Mouse (Mus musculus): ENCODE data around the gene Ankrd63. TPM values are rescaled to one million over a fixed set of nuclear protein-coding genes. Genes with fewer than 3 reads are reported as not detected.
"Not testable (repeated sequence)": the region's sequence is repeated elsewhere in the genome, so short reads cannot be mapped to it uniquely, and the experiment has no call there.

Gene Ankrd63
- polyA plus RNA-seq, 1 experiment from 2014 or later = 0.05 TPM

DNA sequence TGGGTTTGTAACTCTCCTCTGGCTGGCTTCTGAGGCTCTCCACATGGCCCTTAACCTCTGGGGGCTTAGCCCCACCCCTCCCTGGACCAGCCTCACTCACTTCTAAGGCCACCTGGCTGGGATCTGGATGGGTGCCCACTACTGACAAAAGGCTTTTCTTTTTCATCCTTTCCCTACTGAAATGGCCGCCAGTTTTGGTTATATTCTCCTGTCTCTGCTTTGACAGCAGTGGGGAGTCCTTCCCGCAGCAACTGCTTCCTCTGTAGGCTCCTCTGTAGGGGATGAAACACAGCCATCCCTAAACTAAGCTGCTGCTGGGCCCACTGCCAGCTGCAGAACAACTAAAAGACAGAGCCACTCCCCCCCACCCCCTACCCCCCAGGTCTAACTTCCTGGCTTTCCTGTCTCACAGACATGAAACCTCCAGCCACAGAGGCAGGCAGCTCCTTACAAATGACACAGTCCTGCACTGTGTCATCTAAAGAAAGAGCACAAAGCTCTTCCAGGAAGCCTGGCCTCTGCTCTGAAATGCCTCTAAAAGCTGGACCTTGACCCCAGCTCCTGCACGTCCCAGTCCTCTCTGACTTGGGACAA lies 47.0 kb downstream of the Ankrd63 start:
- ATAC-seq (no peak), DNase-seq (ENCODE audit: low spot score) (peak; percentile 32)
- Histone ChIP-seq H3K4me1 (ENCODE audit: insufficient read depth, low read depth, low read length) (peaks cover 21% of the 10 kb centered on the region; the same call in 1 of the 2 replicates), H3K9me3 (ENCODE audit: low read length) (no peaks in the 10 kb centered on the region), H3K4me2 (replicated peaks; ENCODE audit: low read depth, low read length) (no peak overlapping the region), H3K27me3 (replicated peaks; ENCODE audit: insufficient read depth, low read length) (no peaks in the 10 kb centered on the region), H3K4me3 (ENCODE audit: low read depth, low read length) (no peak overlapping the region), H3K27ac (ENCODE audit: low read length) (no peak overlapping the region), H3K36me3 (ENCODE audit: insufficient read depth, low read length) (no peaks in the 10 kb centered on the region), H3K9ac (replicated peaks; ENCODE audit: low read depth) (no peak overlapping the region)
- 40% methylated on average over 3 of the region's 3 CpGs for WGBS
- TF ChIP-seq CTCF (IDR thresholded peaks at IDR 0.05) = no peak
- no peak for TF ChIP-seq EP300 (IDR thresholded peaks at IDR 0.05)

DNA sequence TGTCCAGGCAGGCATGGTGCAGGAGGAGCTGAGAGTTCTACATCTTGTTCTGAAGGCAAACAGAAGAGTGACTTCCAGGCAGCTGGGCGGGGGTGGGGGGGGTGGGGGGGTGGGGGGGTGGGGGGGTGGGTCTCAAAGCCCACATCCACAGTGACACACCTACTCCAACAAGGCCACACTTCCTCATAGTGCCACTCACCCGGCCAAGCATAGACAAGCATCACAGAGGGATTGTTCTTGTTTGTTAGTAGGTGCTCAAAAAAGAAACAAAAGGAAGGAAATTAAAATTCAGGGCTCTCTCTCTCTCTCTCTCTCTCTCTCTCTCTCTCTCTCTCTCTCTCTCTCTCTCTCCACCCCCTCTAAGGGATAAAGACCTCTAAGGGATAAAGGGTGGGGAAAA lies 53.1 kb downstream of the Ankrd63 start:
- H3K4me2 ChIP-seq (replicated peaks; ENCODE audit: low read depth, low read length); H3K27ac ChIP-seq (ENCODE audit: low read length); H3K9me3 ChIP-seq (ENCODE audit: low read length); H3K9ac ChIP-seq (replicated peaks; ENCODE audit: low read depth); DNase-seq (ENCODE audit: low spot score); H3K36me3 ChIP-seq (ENCODE audit: insufficient read depth, low read length); H3K27me3 ChIP-seq (replicated peaks; ENCODE audit: insufficient read depth, low read length); ATAC-seq; H3K4me1 ChIP-seq (ENCODE audit: insufficient read depth, low read depth, low read length); H3K4me3 ChIP-seq (ENCODE audit: low read depth, low read length): not testable (repeated sequence)
- WGBS = 47% methylated on average over 2 of the region's 2 CpGs

Other genes with a start within 250 kb of the Ankrd63 start
- gene Srp14, start 224.3 kb downstream of the Ankrd63 start, polyA plus RNA-seq (2015; fragmentation: Nextera tagmentation; extraction: Ambion mirVana) = 275 and 277 TPM in 2 replicates
- gene Bmf, start 154.3 kb downstream of the Ankrd63 start, polyA plus RNA-seq (2015; fragmentation: Nextera tagmentation; extraction: Ambion mirVana) = 7.3 and 9.8 TPM in 2 replicates
- gene Bub1b, start 105.8 kb downstream of the Ankrd63 start, polyA plus RNA-seq (2015; fragmentation: Nextera tagmentation; extraction: Ambion mirVana) = 4.1 and 5.8 TPM in 2 replicates
- gene Pak6, start 40.7 kb downstream of the Ankrd63 start, polyA plus RNA-seq (2015; fragmentation: Nextera tagmentation; extraction: Ambion mirVana) = 1.1 and 2.0 TPM in 2 replicates
- 1.6 TPM in 2 replicates for gene Plcb2, start 24.5 kb upstream of the Ankrd63 start, polyA plus RNA-seq (2015; fragmentation: Nextera tagmentation; extraction: Ambion mirVana)
- 34.5 and 35.9 TPM in 2 replicates for gene Inafm2, start 41.8 kb upstream of the Ankrd63 start, polyA plus RNA-seq (2015; fragmentation: Nextera tagmentation; extraction: Ambion mirVana)
- gene Ccdc9b, start 58.7 kb upstream of the Ankrd63 start, polyA plus RNA-seq (2015; fragmentation: Nextera tagmentation; extraction: Ambion mirVana) = 4.3 and 4.7 TPM in 2 replicates
- gene Phgr1, start 68.8 kb upstream of the Ankrd63 start, polyA plus RNA-seq (2015; fragmentation: Nextera tagmentation; extraction: Ambion mirVana) = 11.9 and 13.6 TPM in 2 replicates
- 0.95 and 1.1 TPM in 2 replicates for gene Disp2, start 75.8 kb upstream of the Ankrd63 start, polyA plus RNA-seq (2015; fragmentation: Nextera tagmentation; extraction: Ambion mirVana)
- 4.9 and 9.0 TPM in 2 replicates for gene Knstrn, start 110.0 kb upstream of the Ankrd63 start, polyA plus RNA-seq (2015; fragmentation: Nextera tagmentation; extraction: Ambion mirVana)
- gene Ivd, start 158.0 kb upstream of the Ankrd63 start, polyA plus RNA-seq (2015; fragmentation: Nextera tagmentation; extraction: Ambion mirVana) = 46.5 and 53.2 TPM in 2 replicates
- 5.1 and 5.4 TPM in 2 replicates for gene Bahd1, start 196.4 kb upstream of the Ankrd63 start, polyA plus RNA-seq (2015; fragmentation: Nextera tagmentation; extraction: Ambion mirVana)
- gene Chst14, start 222.5 kb upstream of the Ankrd63 start, polyA plus RNA-seq (2015; fragmentation: Nextera tagmentation; extraction: Ambion mirVana) = 20.8 and 22.0 TPM in 2 replicates